Mouse (Mus musculus) adrenal gland (tissue): ENCODE results near the gene Efna4.

Experiments
- intact Hi-C: fragments of 180-260 bp; cut with DNase I; formaldehyde crosslinking; loops from one replicate; pipeline ENCODE4 v1.15.1; 2025

The Efna4 gene

DNA sequence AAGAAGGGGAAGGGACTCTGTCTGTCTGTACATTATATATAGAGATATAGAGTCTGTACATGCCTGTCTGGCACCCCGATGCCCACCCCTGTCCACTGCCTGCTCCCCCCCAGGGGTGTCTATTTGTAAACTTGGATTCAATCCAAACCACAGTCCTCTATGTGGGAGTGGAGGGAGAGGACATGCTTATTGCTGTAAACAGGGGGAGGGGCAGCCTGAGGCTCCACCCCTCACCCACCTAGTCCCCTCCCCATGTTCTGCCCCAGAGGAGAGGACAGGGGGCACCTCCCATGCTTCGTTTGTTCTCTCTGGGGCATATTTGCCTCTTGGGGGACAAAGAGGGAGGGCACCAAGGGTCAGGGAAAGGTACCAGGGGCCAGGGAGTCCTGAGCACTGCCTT is 23.0 kb downstream of the Efna4 start:
- intact Hi-C loops: loop anchor here (5.0 to 10.0 kb wide), 2 partner anchors 38 to 170 kb away; no protein-coding TSS in a partner anchor

DNA sequence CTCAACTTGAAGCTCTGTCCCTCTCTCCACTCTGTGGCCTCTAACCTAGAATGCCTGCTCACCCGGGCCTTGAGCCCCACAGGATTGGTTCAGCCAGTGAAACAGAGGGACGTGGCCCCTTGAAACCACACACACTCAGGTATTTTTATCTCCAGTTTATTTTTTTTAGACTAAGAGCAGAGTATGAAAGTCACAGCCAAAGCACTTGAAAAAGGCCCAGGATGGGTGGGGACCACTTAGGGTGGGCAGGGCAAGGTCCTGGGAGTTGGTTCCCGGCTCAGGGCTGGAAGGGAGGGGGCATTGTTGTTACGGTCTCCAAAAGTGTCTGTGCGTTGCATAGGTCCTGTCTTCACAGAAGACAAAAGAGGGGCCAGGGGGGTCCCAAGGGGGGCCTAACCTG is 23.5 kb downstream of the Efna4 start:
- intact Hi-C loops: loop anchor here (10.0 kb wide), 1 partner anchor 170 kb away; no protein-coding TSS in a partner anchor

GRCm38 (mm10) chr3:89308089-89308488 is 29.7 kb downstream of the Efna4 start:
- intact Hi-C loops: no loop called here

DNA sequence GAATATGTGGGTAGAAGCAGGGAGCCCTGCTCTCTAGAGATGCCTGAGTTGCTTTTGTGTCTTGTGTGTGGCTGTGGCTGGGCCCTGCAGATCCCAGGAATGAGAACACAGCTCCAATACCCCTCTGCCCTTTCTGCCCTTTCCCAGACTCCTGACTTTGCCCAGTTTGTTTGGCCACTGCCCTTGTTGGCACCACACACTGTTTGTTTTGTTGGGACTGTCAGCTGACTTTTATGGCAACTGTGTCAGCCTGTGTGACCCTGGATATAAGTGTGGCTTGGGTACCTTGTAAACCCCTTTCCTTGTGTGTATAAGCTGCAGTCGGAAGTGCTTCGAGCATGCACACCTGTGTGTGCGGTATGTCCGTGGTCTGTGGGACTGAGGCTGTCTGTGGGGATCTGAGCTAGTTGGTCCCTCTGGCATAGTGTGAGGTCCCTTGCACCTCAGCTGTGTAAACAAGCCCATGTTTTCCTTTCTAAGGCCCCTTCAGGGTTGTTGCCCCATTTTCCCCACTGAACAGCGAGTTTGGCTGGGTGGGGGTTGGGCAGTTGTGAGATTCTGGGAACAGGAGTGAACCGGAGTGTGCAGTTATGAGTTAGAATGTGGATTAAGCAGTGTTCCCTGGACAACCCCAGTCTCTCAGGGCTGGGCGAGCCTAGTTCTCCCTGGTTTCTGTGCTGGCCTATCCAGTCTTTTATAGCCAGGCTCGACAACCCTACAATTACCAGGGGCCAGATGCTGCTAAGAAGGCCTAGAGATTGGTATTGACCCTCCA is 32.1 kb downstream of the Efna4 start:
- intact Hi-C loops: no loop called here

DNA sequence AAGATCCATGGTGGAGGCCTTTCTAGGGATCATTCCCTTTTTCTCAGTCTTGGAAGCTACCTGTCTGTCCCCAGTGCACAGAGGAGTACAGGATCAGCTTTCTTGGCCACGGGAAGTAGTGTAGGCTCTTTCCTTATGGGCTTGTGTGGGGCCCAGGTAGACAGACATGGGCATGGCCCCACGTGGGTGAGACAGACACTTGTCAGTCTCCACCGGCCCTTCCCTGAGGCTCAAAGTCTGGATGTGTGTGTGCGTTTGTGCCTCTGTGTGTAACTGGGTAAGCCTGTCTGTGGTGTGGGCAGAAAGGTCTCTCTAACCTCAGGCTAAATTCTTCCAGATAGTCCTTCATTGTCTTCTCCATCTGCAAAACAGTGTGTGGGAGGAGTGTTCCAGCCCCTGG is 32.7 kb downstream of the Efna4 start:
- intact Hi-C loops: no loop called here

DNA sequence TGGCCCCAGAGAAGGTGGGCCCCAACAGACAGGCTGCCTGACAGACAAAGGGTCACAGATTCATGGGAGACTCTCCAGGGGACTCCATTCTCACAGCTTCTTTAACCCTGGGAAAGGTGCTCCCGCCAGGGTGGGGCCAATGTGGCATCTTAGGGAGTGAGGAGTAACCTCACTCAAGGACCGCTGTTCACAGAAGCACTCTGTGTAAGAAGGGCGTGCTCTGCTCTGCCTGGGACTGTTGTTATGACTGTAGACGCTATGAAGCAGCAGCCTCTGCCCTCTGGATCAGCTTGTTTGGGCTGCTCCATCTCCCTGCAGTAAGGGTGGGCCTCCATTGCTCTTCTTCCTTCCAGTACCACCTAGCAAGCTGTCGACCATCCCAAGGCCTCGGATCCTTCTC is 33.4 kb downstream of the Efna4 start:
- intact Hi-C loops: no loop called here

DNA sequence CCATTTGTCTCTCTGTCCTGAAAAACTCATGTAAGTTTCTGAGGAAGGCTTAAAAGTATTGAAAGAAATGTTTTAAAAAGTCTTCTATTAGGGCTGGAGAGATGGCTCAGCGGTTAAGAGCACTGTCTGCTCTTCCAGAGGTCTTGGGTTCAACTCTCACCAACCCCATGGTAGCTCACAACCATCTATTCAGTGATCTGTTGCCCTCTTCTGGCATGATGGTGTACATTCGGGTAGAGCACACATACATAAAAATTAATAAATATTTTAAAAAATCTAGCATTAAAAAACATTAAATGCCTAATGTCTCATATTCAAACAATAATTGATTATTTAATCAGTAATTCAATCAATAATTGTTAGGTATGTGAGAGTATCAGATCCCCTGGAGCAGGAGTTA is 37.3 kb downstream of the Efna4 start:
- intact Hi-C loops: no loop called here

DNA sequence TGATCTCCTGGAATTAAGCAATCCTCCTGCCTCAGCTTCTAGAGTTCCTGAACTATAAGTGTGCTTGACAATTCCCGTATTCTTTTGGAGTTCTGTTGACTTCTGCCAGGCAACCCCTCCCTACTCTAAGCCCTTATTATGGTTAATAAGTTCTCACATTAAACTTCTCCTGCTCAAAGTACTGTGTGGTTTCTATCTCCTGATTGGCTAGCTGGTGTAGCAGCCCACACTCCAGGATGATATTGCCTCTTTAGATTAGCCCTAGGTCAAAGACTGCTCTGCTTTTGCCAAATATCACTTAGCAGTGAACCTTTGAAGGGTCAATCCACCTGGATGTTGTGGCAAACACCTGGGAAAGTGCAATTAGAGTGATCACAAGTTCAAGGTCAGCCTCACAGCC is 37.8 kb downstream of the Efna4 start:
- intact Hi-C loops: no loop called here

DNA sequence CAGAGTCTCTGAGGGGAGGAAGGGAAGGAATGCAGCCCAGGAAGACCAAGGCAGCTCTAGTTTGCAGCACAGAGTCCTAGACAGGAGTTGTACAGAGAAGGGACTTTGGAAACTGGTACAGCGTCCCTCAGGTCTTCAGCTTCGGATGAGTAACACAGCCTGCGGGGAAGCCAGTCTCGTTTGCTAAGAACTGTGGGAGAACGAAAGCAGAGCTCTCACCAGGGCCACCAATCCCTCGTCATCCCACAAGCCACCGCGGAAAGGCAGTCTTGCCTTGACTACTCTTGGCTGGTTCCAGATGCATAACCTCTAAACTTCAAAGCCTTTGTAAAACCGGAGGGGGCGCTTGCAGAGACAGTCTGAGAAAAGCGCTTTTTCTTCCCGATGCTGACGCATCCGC is 38.3 kb downstream of the Efna4 start:
- intact Hi-C loops: no loop called here

DNA sequence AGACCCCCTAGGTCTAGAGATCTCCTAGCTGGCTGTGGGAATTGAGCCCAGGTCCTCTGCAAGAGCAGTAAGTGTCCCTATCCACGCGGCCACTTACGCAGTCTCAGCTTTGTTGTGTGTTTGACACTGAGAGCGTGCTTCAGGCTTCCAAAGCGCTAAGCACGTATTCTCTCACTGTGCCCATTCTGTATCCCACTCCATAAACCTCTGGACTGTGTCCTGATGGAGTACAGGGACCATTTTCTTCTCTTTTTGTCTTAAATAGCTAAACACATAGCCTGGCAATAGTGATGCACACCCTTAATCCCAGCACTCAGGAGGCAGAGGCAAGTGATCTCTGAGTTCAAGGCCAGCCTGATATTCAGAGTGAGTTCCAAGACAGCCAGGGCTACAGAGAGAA is 38.9 kb downstream of the Efna4 start:
- intact Hi-C loops: no loop called here

DNA sequence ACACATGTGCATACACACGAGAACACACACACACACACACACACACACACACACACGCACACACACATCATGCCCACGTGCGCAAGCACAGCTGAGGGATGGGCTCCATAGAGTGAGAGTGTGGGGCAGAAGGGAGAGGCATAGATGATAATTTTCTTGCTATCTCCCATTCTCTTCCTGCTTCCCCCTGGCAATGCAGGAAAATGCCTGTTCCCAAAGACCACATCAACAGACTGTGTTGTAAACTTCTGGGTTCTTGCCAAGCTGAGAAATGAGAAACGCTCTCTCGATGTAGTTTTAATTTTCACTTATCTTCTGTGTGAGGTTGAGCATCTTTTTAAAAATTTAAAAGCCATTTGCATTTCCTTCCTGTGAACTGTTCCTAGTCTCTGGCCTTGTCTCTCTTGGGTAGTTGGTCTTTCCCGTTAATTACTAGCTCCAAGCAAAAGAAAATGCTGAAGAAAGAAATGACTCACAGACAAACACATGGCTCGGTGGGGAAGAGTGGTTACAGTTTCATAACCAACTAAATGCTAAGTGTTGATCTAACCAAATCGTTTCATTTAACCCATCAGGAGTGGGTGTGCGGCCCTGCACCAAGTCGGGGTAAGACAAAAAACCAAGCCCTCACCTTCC is 40.9 kb downstream of the Efna4 start:
- intact Hi-C loops: no loop called here

- intact Hi-C loops: no loop called here
These were observed 42.1 kb downstream of the Efna4 start for GRCm38 (mm10) chr3:89295685-89296230.

GRCm38 (mm10) chr3:89294195-89294594 is 43.6 kb downstream of the Efna4 start:
- intact Hi-C loops: no loop called here

DNA sequence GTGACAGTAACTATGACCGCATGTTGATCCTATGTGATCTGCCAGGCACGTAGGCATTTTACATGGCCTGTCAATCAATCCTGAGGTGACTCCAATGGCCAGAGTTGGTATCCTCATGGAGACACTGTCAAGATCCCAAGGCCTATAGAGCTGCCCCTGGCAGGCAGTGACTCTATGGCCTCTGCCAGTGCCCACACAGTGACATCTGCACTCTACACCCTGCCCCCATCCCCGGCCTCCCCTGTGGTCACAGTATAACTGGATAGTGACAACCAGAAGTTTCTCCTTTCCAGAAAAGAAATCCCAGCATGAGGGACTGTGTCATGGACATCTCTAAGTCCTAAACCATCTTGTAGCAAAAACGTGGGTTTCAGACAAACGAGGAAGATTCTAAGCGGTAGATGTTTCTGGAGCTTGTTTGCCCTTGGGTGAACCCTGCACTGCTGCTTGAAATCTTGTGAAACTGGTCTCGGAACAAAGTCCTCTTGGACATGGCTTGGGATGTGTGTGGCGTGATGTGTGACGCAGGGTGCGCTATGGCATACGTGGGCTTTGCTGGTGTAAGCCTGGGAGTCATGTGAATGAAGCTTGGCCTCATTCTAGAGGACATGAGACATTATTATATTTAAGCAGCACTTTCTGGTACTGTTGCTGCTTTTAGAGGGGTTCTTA is 44.4 kb downstream of the Efna4 start:
- intact Hi-C loops: no loop called here

- intact Hi-C loops: no loop called here
These were observed 45.5 kb downstream of the Efna4 start for GRCm38 (mm10) chr3:89292303-89292702.

- intact Hi-C loops: no loop called here
These were observed 46.0 kb downstream of the Efna4 start for GRCm38 (mm10) chr3:89291874-89292273.

GRCm38 (mm10) chr3:89288503-89288928 is 49.3 kb downstream of the Efna4 start:
- intact Hi-C loops: no loop called here

DNA sequence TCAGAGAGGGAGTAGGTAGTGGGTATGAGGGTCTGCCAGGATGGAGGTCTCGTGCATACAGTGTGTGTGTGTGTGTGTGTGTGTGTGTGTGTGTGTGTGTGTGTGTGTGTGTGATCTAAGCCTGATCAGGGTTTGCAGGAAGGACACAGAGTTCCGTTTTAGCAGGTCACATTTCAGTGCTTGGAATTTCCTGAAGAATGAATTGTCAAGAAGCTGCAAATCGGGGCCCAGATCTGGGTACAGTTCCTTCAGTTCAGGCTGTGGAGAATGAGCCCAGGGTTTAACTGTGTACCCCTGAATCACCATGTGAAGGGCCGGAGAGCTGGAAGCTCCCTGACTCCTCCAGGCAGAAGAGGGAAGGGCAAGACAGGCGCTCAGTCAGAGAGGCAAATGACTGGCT is 50.5 kb downstream of the Efna4 start:
- intact Hi-C loops: no loop called here

- intact Hi-C loops: no loop called here
These were observed 52.3 kb downstream of the Efna4 start for GRCm38 (mm10) chr3:89285526-89285925.

GRCm38 (mm10) chr3:89284261-89284660 is 53.6 kb downstream of the Efna4 start:
- intact Hi-C loops: no loop called here
